Mouse (Mus musculus) testis, adult 2 months (tissue): ENCODE data around the gene Slc31a1.

Experiments
- CTCF ChIP-seq: fragments of 200-500 bp; IDR thresholded peaks from 2 replicates; pipeline ENCODE4 v1.5.1; 2012; ENCODE audit warnings: low read depth, mild to moderate bottlenecking, inconsistent platforms, low read length, moderate library complexity; ENCODE audit not compliant: control insufficient read depth, insufficient read depth, insufficient replicate concordance
- POLR2A ChIP-seq: fragments of 200-500 bp; IDR thresholded peaks from 2 replicates; pipeline ENCODE4 v1.6.1; 2012; ENCODE audit warnings: low read depth, mild to moderate bottlenecking, inconsistent platforms, low read length, moderate library complexity; ENCODE audit not compliant: control insufficient read depth

DNA sequence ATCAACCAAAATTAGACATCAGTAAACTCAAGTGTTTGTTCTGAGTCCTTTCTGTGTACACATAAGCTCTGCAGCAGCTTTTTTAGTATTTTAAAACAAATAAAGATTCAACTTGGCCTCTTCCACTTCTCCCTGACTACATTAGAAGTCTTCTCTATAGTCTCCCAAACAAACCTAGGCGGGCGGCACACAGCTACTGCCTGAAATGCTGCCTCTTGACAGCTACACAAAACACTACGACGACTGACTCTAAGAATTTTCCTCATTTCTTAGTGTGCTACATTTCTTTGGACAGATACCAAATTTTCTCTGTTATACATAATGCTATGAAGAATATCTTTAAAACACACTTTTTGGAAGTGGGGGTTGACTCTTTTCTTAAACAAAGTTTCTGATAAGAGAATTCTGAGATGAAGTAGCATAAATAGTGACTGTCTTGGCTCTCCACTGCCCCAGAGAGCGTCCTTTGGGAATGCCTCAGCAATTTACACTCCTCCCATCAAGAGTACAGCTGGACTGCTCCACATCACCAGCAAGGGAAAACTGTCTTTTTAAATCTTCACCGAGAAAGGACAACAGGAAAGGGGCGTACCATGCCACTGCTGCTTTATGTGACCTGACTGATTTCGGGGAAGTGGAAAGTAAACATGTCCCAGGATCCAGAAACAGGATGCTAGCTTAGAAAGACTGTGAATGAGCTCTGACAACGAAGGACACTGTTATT lies 12.8 kb upstream of the Slc31a1 start:
- TF ChIP-seq POLR2A (no peak), CTCF (no peak)
